Mouse (Mus musculus): ENCODE data around the gene Gm6614.
"Not testable (repeated sequence)": the region's sequence is repeated elsewhere in the genome, so short reads cannot be mapped to it uniquely, and the experiment has no call there.

Gm6614 gene

DNA sequence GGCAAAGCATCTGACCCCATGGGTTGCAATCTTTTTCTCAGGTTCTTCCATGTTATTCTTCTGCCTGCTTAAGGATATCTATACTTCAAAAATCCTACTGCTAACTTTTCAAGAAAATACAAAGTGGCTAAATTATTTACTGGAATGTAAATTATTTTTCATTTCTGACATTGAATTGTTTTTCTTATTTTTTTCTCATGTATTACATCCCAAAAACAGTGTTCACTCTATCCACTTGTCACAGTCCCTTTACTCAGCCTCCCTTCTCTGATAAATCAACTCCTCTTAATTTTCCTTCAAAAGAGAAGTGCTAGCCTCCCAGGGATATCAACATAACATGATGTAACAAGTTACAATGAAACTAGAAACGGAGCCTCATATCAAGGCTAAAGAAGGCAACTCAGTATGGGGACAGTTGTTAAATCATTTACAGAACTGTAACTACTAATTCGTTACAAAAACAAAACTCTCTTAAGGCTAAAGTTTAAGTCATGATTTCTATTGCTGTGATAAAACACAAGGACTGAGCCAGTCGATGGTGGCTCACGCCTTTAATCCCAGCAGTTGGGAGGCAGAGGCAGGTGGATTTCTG, at the start of gene Gm6614:
Gene Gm6614 (minus strand): TSS at position 51 of the 592 bp plus-strand sequence.
- DNase-seq, result no peak

DNA sequence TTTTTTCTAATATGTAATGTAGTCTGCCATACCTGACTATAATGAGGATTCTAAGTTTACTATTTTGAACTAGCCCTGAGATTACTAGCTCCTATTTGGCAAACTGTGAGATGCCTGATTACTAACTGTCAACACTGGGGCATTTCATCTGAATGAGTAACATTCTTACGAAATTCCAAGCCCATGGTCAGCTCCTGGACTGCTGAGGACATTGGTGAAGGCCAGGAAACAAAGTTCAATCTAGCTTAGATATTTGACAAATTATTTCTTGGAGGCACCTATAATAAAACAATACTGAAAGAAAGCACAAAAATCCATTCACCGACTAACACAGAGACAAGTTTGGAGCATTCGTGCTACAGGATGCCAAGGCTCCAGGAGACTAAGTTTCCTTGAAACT, 47.1 kb upstream of the Gm6614 start:
- DNase-seq, result not testable (repeated sequence)

DNA sequence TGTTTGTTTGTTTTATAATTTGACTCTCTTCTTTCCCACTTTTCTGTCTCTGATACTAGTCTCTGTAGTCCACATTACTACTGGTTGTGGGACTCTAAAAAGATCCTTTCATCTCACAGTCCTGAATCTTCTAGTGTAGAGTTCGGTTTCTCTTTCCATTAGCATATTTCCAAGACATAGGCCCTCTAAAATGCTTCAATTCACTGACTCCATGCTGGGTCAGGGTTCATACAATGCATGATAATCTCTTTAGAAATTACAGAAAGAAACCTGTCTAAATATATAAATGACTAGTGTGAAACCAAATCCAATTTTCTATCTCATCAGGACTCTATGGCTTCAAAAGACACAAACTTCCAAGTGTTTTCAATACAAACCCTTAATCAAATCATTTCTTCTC, 36.5 kb upstream of the Gm6614 start:
- no peak for DNase-seq

DNA sequence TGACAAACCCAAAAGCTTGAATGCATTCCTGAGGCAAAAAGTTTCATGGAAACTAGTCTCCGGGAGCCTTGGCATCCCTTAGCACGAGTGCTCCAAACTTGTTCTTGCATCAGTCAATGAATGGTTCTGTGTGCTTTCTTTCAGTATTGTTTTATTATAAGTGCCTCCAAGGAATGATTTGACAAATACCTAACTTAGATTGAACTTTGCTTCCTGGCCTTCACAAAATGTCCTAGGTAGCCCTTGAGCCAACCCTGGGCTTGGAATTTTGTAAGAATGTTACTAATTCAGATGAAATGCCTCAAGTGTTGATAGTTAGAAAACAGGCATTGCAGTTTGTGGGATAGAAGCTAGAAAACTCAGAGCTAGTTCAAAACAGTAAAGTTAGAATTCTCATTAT, 34.5 kb upstream of the Gm6614 start:
- no peak for DNase-seq

DNA sequence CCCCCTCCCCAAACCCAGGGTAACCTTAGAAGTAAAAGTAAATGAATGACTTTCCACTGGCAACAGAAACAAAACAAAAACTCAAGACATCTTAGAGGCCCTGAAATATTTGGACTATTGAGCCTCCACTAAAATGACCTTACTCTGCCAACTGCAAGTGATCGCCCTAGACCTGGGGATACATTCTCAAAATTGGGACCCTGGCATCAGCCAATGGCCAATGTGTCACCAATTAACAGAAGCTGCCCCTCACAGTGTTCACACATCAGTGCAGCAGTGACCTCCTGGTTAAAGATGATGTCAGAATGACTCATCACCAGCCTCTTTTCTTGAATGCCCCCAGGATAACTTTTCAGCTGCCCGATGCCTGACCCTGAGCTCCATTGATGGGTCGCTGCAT, 30.7 kb upstream of the Gm6614 start:
- DNase-seq, result no peak

DNA sequence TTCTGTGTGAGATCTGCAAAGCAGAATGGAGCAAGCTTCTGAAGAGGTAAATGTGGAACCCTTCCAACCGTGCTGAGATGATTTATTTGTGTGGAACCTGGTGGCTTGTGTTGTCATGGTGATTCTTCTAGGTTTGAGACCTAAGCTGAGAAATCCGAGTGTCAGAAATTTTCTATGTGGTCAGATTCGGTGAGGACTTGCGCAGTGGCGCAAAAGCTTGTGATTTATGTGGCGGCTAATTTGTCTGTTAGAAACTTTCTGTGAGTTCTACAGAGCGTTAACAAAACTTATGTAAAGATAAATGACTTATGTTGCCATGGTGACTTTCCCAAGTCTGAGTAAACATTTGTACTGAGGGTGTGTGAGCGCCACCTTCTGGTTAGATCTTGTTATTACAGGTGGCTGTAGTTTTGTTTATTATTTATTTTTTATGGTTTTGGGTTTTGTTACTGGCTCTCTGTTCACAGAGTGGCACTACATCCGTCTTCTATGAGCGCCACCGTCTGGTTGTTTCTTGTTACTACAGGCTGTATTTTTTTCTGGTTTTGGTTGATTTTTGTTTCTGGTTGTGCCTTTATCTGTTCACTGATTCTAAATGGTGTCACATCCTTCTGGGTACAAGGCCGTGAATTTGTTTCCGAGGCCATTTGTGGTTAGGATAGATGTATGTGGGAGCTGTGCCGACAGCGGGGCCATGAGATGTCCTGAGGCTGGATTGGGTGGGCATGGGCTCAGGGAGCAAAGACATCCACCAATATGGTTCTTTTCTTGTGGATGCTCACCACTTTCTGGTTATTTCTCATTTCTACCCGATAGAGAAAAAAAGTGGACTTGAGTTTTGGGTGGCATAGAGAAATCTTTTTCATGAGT, 29.3 kb upstream of the Gm6614 start:
- no peak for DNase-seq

DNA sequence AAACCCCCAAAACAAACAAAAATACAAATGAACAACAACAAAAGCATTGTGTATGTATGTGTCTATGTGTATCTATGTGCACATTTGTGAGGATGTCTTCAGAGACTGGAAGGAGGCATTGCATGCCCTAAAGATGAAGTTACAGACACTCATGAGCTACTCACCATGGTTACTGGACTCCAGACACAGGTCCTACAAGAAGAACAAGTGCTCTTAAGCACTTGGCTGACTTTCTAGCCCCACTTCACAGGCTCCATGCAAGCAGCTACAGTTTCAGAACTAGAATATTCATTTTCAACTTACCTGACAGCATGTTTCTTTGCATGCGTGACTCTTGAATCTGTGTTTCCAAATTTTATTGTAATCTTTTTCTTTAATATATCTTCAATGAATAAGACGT, 24.6 kb upstream of the Gm6614 start:
- no peak for DNase-seq

DNA sequence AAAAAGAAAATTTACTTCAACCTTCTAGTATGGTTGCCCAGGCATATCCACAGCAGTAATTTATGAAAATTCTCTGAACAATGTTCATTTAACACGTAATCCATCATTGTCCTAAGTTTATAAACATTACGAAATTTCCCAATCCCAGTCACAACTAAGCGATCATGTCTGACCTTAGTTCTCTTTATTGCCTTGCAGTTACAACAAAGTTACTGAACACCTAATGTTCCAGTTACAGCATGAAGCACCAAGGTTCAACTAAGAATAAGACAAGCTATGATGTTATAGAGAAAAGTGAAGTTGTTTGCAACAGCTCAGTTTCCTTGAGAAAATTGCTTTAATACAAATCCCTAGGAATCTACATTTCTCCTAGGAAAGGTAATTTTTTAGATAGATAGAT, 10.5 kb upstream of the Gm6614 start:
- no peak for DNase-seq

DNA sequence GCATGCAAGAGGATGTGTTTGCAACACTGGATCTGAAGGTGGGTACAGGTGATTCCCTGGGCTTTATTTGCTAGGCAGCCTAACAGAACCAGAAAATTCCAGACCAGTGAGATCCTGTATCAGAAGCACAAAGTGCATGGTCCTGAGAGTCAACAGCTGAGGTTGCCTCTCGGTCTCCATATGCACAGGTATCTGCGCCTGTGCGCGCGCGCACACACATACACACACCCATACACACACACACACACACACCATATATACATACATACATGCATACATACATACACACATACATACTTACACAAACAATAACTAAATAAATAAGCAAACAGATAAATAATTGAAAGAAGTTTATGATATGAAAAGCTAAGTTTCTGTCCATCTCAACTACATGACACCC, 24.4 kb downstream of the Gm6614 start:
- no peak for DNase-seq

DNA sequence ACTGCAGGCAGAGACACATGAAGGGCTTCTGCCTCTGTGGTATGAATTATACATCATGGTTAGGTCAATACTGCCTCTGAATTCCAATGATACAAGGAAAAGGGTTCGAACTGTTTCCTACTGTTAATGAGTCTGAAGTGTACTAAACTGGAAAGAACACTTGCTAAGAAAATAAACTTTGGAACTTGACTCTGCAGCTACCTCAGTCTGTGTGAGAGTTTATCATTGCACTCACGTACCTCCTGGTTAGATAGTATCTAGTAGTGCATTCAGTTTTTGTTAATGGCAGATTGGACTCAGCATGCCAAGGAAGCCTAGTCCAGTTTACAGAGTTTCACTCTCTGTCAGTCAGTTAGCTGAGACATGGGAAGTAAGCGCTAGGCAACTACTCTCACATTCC, 26.6 kb downstream of the Gm6614 start:
- no peak for DNase-seq

DNA sequence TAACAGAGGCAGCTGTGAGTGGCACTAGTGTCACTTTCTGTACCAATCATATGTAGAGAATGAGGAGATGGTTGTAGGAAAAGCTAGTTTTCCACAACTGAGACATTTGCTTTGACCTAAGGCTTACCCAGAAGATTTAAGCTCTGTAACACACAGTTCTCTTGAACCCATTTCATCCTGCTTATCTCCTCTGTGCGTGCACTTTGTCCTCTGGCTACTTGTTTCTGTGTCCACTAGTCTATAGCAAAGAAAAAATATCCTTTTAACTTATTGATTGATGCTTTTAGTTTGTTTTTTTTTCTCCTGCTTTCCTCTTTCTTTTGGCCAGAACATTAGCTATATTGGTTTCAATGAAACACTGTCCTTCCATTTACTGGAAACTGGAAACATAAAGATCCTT, 48.8 kb downstream of the Gm6614 start:
- DNase-seq, result no peak

DNA sequence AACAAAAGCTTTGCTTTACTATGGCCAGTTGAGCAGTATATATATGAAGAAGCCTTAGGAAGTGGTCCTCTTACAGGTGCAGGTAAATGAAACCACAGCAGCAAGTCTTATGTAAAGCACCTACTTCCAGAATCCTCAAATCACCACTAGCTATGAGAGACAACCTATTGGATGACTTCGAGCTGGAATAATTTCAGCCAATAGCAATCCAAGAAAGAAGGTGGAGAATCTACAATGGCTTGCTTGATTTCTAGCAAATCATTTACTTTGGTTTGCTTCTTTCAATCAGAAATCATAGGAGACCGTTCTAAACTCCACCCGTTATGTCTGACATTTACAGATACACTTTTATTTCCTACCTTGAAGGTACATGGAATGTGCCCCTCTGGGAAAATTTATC, 49.4 kb downstream of the Gm6614 start:
- DNase-seq, result no peak

DNA sequence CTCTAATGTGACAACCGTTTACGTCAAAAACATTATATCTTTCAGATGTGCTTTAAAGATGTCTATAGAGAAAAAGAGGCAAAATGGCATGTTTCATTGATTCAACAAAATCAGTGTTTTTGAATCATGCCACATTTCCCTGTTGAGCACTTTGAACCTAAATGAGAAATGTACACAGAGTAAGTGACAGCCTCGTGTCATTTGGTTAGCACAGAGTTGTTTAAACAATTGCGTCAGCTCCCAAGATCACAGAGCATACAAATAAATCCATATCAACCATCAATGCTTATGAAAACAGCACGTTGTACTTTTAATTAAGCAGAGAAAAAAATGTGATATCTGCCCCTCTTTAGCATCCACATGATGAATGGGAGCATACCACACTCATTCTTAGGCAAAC, 50.7 kb downstream of the Gm6614 start:
- no peak for DNase-seq

DNA sequence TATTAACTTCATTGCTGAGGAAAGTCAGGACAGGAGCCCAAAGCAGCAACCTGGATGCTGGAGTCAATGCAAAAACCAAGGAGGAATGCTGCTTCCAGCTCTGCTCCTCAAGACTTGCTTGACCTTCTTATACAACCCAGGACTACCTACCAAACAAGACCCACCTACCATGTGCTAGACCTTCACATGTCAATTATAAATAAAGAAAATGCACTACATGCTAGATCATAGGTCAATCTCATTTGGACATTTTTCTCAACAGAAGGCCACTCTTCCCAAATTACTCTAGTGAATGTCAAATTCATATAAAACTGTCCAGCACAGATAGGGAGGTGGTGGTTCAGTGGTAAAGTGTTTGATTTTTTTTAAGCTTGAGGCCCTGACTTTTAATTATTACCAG, 64.4 kb downstream of the Gm6614 start, which contains the start of gene Slco1a1:
Gene Slco1a1 (minus strand): TSS at position 101 of the 400 bp plus-strand sequence.
- DNase-seq, result no peak

DNA sequence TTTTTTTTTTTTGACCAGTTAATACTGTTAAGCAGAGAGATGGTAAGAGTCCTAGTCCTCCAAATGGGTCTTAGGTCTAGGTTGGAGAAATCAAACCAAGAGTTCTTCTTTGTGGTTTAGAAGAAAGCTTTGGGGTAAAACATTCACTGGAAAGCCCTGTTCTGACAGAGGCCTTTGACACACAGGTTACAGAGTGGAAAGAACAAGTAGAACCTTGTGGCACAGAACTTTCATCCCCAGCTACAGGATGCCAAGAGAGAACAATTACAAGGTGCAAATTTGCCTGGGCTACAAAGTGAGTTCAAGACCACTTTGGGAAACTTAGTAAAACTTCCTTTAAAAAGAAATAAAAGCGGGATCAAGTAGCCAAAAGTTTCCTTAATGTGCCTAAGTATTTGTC, 70.8 kb downstream of the Gm6614 start:
- no peak for DNase-seq
